Mouse (Mus musculus): Measurements from ENCODE around the gene Uba7.

DNA sequence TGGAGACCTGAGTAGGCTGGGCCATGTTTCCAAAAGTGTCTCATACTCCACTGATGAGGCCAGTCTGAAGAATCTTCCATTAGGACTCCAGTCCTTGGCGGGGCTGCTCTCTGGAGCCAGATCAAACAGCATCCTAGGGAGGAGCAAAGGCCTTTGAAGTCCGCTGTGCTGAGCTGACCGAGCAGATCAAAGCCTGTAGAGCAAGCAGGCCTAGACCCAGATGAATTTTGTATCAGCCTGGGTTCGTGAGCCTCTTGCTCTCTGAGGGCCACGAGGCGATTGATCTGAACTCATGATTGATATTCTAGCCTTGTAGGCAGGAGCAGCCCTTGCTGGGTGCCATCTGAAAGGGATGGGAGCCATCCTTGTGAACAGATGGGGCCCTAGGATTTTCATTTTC is 15.4 kb upstream of the Uba7 start:
- no peak for TF ChIP-seq POLR2A (IDR thresholded peaks at IDR 0.05; ENCODE audit: insufficient read depth, low read length)
- TF ChIP-seq CTCF (IDR thresholded peaks at IDR 0.05; ENCODE audit: low read depth, low read length) = no peak
- no peak for TF ChIP-seq EP300 (IDR thresholded peaks at IDR 0.05; ENCODE audit: insufficient read depth, low read depth, low read length)
